Mouse (Mus musculus) T-helper 17 cell (primary cell): Measurements from ENCODE around the gene Wfdc15b.
"Not testable (repeated sequence)": the region's sequence is repeated elsewhere in the genome, so short reads cannot be mapped to it uniquely, and the experiment has no call there.

Experiments used
- in situ Hi-C, 2 experiments: fragments of 300-600 bp; cut with MboI, MseI; formaldehyde crosslinking; loops; 1 replicate in 1 of 2; 2 replicates in 1 of 2; pipeline ENCODE4 v1.15.1; 2025; ENCODE audit warnings: high pct_unique_total_duplicates in 2 of 2

The Wfdc15b gene

GRCm38 (mm10) chr2:164221522-164221921 lies at the start of gene Wfdc15b:
Gene Wfdc15b, minus strand, starts transcription at chr2:164221660.
- in situ Hi-C loops: no loop called here

DNA sequence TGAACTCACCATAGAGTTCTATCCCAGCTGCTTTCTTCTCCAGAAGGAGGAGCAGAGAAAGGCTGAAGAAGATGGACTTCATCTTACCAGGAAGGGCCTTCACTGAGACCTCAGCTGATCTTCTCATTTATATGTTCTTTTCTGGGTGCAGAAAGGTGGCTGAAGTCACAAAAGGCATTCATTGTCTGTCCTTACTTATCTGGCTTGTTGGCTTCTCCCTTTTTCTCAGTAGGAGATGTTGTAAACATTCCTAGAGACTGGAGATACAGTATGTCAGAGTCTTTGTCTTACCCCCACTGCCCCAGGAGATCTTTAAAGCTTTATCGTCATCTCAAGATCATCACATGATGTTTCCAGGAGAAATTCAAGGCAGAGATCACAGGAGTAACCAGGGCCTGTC lies 35.1 kb upstream of the Wfdc15b start, which contains the start of gene Svs3b:
Svs3b (minus strand) TSS at position 101 of the 400 bp plus-strand sequence.
- in situ Hi-C loops: not testable (repeated sequence)

DNA sequence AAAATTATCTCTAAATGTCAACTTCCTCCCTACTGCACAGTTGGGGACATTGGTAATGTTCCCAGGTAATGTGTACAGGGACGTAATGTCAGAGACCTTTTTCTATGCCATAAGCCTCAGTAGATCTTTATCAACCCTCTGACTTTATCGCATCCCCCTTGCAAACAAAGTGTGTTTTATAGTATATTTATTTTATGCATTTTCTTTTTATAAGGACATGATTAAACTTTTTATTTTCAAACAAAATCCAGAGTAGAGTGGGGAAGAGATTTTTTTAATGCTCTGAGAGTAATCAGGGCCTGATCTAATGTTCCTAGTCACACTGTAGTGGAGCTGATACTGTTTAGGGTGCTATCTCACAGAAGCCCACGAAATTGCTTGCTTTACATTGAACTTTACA lies 16.9 kb upstream of the Wfdc15b start, which contains the start of gene Svs2:
Svs2 (minus strand) TSS at position 101 of the 400 bp plus-strand sequence.
- in situ Hi-C loops: no loop called here

DNA sequence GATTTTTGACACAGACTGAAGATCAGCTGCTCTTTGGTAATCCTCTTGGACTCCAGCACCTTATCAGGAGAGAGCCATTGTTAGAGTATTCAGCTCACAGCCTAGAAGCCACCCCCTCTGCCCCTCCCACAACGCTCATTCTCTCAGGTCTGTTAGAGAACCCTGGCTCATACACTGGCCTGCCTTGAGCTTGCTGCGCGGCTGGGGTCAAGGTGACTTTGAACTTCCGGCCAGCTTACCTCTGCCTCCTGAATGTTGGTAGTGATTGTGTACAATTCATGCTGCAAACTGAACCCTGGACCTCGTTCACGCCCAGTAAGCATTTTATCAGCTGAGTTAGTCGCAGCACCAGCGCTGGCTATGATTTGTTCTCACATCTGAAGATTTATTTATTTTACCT lies 11.2 kb upstream of the Wfdc15b start:
- in situ Hi-C loops: no loop called here

DNA sequence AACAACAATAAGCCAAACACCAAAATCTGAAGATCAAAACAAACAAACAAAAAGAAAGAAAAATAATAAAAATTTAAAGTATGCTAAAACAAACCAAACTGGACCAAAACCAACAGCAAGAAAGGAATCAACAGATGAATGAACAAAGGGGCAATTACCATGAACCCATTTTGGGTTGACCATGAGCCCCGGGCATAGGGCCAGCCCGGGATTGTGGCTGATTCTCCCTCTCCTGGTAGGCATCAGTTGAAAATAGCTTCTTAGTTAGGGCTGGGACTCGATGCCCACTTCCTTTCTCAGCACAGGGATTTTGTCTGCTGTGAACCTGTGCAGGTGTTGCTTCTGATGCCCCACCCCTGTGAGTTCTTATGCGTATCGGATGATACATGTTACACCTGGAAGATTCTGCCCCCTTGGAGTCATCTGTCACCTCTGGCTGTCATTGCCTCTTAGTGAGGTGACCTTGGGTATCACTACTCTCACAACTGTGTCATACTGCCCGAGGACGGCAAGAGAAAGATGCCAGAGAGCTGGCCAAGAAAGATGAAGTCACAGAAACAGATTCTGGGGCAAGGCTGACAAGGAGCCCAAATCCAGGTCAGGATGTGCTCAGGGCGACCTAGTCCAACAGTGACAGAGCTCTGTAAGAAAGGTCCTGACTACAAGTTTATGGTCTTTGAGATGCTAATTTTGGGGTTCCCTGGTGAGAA lies 7.1 kb upstream of the Wfdc15b start:
- in situ Hi-C loops: no loop called here

DNA sequence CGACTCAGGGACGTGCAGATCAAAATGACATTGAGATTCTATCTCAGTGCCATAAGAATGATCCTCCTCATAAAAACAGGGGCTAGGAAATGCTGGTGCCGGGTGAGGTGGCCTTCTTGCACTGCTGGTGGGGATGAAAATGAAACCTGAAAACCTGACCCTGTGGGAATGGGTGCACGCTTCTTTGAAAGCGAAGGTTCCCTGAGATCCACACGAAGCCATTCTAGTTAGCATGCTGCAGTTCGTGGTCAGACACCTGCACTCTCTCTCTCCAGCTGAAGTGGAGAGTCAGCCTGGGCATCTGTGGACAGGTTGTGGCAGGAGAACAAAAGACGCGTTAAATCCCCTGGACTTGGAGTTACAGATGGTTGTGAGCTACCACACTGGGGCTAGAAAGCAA lies 2.2 kb downstream of the Wfdc15b start:
- in situ Hi-C loops: no loop called here

DNA sequence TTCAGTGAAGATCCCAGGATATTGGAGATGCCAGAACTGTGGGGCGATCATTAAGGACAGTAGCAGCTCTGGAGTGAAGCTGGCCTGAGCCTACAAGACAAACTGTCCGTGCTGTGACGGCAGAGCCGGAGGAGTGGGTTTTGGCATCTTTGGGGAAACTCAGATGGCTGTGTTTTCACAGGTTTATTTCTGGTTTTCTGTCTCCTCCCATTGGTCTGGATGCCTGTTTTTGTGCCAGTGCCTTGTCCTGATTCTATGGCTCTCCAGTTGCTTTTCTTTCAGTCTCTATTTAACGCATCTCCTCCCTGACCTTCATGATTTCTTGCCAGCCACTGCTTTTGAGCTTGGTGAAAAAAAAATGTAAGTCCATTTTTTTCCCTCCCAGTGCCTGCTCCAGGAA lies 8.7 kb downstream of the Wfdc15b start:
- in situ Hi-C loops: no loop called here

DNA sequence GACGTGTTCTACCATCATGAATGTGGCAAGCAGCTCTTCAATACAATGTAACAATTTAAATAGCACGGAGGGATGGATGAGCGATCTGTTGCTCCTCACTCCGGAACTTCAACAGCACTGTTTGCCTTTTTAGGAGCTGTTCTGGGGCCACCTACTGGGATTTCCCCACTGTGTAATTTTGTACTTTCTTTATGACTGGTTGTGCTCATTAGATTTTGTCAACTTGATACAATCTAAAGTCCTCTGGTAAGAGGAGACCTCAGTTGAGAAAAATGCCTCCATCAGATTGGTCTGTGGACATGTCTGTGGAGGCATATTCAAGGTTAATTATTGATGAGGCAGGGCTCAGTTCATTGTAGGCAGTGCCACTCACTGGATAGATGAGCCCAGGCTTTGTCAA lies 10.6 kb downstream of the Wfdc15b start:
- in situ Hi-C loops: no loop called here

GRCm38 (mm10) chr2:164206676-164207075 lies 14.8 kb downstream of the Wfdc15b start:
- in situ Hi-C loops: no loop called here

- in situ Hi-C loops: not testable (repeated sequence)
Observed at GRCm38 (mm10) chr2:164206011-164206410, 15.4 kb downstream of the Wfdc15b start.

- in situ Hi-C loops: no loop called here
Observed at GRCm38 (mm10) chr2:164199626-164200327, 21.7 kb downstream of the Wfdc15b start, which contains the start of gene Wfdc15a. Gene Wfdc15a, minus strand, starts transcription at chr2:164200130.

DNA sequence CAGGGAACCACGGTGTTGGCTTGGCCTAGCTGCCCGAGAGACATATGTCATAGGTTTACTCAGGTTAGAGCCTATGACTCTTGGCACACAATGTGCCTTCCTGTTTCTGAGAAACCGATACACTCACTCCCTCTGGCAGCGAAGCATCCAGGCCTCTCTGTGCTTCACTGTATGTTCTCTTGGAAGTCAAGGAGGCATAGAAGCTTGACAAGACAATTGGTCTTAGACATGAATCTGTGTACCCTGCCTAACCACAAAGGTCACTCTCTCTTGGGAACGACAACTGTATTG lies 24.8 kb downstream of the Wfdc15b start:
- in situ Hi-C loops: no loop called here

DNA sequence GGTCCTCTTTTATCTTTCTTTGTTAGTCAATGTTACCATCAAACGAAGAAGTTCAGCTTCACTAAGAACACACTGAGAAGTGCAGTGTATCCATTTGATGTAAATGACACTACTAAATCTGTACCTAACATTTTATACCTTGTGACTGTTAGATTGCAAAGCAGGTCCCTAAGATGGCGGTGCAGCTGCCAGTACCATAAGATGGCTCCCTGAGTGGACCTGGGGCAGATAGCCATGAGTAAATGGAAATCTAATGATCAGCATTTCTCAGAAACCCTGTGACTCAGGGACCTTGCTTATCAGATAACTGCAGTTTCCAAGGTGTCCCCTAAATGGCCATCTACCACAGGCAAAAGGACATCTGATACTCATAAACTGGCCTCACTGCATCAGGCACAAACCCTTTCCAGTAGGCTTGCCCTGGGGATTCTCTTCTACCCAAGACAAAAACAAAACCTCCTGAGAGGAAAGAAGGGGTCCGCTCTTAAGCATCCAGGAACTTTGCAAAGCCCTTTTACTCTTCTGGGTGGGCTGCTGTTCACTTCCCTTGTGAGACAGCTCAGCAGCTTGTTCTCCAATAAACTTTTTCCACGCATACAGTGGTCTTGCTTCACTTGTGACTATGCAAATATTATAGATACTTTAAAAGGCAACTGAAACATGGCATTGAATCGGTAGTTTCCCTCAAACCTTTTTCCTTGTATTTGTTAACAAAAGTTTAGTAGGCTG lies 25.3 kb downstream of the Wfdc15b start:
- in situ Hi-C loops: no loop called here

- in situ Hi-C loops: no loop called here
Observed at GRCm38 (mm10) chr2:164194959-164195630, 26.4 kb downstream of the Wfdc15b start.

DNA sequence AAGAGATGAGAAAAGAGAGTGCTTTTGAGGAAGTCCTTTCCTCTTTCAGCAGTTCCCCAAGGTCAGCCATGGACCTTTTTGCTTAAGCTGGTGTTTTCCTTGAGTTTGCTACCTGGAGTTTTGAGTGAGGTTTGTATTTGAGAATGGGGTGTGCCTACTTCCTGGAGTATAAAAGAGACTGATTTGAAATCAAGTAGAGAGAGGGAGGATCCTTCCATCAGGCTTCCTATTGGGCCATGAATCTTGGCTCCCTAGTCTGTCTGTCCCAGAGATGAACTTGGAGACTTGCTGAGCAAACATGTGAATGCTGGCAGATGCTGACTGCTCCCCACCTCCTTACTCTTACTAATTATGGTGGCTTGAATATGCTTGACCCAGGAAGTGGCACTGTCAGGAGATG lies 29.2 kb downstream of the Wfdc15b start:
- in situ Hi-C loops: no loop called here

- in situ Hi-C loops: no loop called here
Observed at GRCm38 (mm10) chr2:164190576-164190975, 30.9 kb downstream of the Wfdc15b start, which contains the start of gene Wfdc12. Gene Wfdc12, minus strand, starts transcription at chr2:164190608.

- in situ Hi-C loops: no loop called here
Observed at GRCm38 (mm10) chr2:164188722-164189121, 32.7 kb downstream of the Wfdc15b start.

DNA sequence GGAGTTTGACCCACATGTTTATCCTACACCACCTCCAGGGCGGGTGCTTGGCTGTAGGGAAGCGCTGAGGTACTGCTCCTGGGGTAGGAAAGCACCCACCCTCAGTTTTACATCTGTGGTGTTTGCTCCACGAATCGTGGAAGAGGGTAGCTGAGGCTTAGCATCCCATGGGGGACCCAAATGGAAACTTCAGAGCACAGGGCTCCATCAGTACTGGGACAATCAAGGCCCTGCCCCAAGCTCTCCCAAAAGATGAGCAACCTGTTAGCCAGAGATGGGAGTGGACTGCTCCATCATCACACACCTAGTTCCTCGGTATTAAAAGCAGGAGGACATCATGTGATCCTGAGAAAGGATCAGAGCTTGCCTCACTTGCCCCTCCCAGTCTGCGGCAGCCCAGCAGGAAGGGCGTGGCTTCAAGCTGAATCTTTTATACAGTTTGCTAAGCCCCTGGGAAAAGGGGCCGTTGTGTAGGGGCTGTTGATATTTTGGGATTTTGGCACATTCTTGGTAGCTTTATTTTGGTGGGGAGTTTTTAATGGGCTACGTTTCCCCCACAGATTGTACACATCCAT lies 37.2 kb downstream of the Wfdc15b start:
- in situ Hi-C loops: no loop called here

GRCm38 (mm10) chr2:164183340-164183739 lies 38.1 kb downstream of the Wfdc15b start:
- in situ Hi-C loops: no loop called here

DNA sequence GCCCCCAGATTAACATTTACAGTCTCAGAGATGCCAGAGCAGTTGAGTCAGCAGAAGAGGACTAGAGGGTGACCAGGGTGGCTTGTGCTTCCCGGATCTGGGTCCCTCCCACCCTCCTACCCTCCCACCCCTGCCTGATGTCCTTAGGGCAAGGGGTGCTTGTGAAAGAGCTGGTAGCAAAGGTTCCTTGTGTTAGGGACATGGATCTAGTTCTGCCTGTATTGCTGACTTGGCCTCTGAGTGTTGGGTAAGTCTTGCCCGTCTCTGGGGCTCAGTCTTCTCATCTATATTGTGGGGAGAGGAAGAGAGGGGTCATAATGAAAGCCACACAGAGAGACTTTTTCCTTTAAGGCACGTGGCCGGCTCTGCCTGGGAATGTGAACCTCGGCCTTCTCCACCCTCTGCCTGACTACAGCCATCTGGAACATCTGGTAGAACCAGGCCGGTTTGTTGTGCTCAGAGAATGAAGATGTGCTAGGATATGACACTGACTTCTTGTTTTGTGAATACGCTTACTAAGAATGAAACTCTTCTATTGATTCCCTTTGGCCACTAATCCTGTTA lies 38.7 kb downstream of the Wfdc15b start, which contains the start of gene Wfdc5:
Wfdc5 (minus strand) TSS at position 51 of the 564 bp plus-strand sequence.
- in situ Hi-C loops: no loop called here

DNA sequence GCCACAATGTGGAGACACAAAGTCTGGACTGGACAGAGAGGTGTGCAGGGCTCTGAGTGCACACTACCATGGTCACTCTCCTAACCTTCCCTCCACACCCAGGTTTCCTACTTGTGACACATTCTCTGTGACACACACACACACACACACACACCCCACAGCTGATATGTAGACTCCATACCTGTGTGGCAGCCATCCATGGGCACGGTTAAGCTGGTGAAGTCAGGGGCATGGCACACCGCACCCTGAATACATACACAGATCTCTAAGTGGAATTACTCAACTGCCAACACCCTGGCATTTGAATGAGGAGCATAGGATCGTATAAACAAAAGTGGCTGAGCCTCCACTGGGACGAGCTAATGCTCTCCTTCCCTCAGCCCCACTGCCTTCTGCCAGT lies 40.7 kb downstream of the Wfdc15b start:
- in situ Hi-C loops: no loop called here
